Mouse (Mus musculus) cerebral cortex, adult 2 months (tissue): Measurements from ENCODE around the gene Celsr1.

ENCODE experiments used
- WGBS: fragments of 180-500 bp; shearing (Covaris S2); methylation state at CpG from one replicate; pipeline ENCODE4 v1.1.7; 2018; 5-methylcytosine and 5-hydroxymethylcytosine counted together

The Celsr1 gene

GRCm38 (mm10) chr15:85893871-85894270 lies 139.7 kb downstream of the Celsr1 start:
- whole genome bisulfite sequencing: 89% methylated on average over 7 of the region's 7 CpGs

DNA sequence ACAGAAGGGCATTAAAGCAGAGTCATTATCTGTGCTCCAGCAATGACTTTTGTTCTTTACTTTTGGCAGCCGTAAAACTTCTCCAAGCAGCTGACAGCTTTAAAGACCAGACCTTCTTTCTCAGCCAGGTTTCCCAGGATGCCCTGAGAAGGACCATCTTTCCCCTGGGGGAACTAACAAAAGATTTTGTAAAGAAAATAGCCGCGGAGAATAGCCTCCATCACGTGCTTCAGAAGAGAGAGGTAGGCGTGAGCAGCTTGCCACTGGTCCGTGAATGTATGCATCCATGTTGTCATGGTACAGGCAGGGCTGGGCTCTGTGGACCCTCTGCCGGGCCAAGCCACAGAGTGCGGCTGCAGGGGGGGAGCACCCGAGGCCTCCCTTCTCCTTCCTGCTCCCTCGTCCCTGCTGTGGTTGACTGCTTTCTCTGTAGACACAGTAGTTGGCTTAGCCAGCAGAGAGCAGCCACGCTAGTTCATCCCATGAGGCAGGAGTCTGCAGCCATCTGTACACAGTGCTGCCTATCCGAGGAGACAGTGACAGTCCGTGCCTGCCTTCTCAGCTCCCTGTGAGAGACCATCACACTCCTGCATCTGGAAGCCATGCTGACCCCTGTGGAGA lies 141.0 kb downstream of the Celsr1 start:
- WGBS: 62% methylated on average over 13 of the region's 13 CpGs

GRCm38 (mm10) chr15:85891971-85892370 lies 141.6 kb downstream of the Celsr1 start:
- WGBS: 51% methylated on average over 10 of the region's 10 CpGs

DNA sequence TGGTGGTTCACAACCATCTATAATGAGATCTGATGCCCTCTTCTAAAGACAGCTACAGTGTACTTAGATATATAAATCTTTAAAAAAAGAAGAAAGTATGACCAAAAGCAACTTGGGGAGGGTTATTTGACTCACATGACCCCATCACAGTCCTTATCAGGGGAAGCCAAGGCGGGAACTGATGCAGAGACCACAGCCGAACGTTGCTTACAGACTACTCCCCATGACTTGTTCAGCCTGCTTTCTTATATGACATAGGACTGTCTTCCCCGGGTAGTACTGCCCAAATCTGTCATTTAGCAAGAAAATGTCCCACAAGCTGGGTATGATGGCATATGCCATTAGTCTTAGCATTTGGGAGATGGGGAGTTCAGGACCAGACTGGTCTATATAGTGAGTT lies 144.3 kb downstream of the Celsr1 start:
- 95% methylated on average over 4 of the region's 4 CpGs for WGBS

- WGBS: 94% methylated on average over 5 of the region's 5 CpGs
Observed at GRCm38 (mm10) chr15:85885606-85886005, 148.0 kb downstream of the Celsr1 start.

- WGBS: under 1% methylated on average over 18 of the region's 18 CpGs
Observed at GRCm38 (mm10) chr15:85879498-85879895, 154.1 kb downstream of the Celsr1 start.

- under 1% methylated on average over 50 of the region's 50 CpGs for WGBS
Observed at GRCm38 (mm10) chr15:85878848-85879497, 154.6 kb downstream of the Celsr1 start, which contains the start of gene Trmu. Gene Trmu, plus strand, starts transcription at chr15:85879312.

DNA sequence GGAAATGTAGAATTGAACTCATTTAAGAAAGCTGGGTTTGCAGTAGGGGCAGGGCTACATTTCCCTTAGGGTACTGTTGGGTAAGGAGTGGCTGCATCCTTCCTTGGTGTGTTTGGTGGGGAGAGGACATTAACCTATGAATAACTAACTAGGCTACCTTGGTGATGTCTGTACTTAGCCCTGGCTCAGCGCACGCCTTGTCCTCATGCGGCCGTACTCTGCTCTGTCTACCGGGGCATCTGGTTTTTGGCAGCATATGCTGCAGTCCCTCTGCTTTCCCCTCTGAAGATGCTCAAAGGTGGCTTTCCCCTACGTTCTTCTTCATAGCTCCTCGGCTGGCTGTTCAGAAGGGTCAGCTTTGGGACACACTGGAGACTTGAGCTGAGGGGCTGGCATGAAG lies 156.2 kb downstream of the Celsr1 start:
- 95% methylated on average over 7 of the region's 7 CpGs for WGBS

GRCm38 (mm10) chr15:85867696-85868095 lies 165.9 kb downstream of the Celsr1 start:
- 36% methylated on average over 6 of the region's 6 CpGs for WGBS

DNA sequence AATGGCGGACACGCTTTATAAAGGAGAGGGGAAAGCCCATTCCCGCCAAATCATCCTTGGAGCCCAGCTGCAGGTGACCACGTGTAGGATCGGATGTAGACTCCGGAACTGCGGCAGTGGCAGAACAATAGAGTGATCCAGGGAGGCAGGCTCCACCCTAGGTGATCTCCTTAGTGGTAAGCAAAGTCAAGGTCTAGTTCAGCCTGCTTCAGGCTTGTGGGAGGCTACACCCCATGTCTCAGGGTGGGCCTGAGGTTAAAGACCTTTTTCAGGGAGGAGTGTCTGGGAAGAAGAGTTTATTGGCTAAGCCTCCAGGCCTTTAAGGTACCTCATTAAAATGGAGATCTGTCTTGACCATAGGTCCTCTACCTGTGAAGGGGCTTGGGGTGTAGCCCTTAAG lies 167.7 kb downstream of the Celsr1 start:
- 89% methylated on average over 7 of the region's 7 CpGs for WGBS

GRCm38 (mm10) chr15:85859490-85860031 lies 174.0 kb downstream of the Celsr1 start, which contains the start of gene Gtse1:
Gene Gtse1, plus strand, starts transcription at chr15:85859745.
- under 1% methylated on average over 42 of the region's 42 CpGs for WGBS

DNA sequence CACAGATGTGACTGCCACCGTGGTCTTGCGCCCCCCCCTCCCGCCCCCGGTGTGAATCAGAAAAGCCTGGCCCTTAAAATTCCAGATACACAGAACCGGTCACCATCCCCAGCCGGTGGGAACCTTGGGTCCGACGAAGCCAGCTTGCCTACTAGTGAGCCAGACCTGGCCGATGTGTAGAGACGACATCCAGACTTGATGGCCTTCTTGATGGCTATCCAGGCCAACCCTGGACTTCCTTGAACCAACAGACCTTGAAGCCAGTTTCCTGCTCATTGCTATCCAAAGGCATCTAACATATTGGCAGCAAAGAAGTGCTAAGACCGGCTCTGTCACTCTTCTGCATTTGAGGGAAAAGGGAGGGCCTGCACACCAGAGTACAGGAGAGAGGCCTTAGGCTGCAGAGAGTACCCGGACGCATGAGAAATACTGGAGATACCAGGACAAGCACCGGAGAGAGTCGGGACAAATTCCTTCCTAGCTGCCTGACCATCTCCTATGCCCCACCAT lies 174.5 kb downstream of the Celsr1 start:
- WGBS: 5% methylated on average over 15 of the region's 15 CpGs

GRCm38 (mm10) chr15:85851656-85852392 lies 181.8 kb downstream of the Celsr1 start:
- 80% methylated on average over 12 of the region's 12 CpGs for WGBS
